Mouse (Mus musculus) liver, embryonic 14.5 days (tissue): ENCODE measurements at regions not wholly inside any gene's neighbourhood (a gene's known extent, or its start where the extent isn't known, plus 50 kb on each side); places are given as distances from the start of the nearest gene placed in this dataset.

Experiments
- CTCF ChIP-seq: IDR thresholded peaks from 2 replicates; pipeline ENCODE4 v1.5.1; 2016; ENCODE audit warnings: antibody characterized with exemption, low read depth, control low read depth
- EP300 ChIP-seq: IDR thresholded peaks from 2 replicates; pipeline ENCODE4 v1.6.1; 2016; ENCODE audit warnings: antibody characterized with exemption, low read depth

GRCm38 (mm10) chr8:30921451-30921850 is 2507.1 kb upstream of the 5930422O12Rik start:
- no peak for TF ChIP-seq CTCF
- no peak for TF ChIP-seq EP300
